Mouse (Mus musculus) left cerebral cortex, postnatal 4 days (tissue): ENCODE results near the gene Spock1. TPM values are rescaled to one million over a fixed set of nuclear protein-coding genes. Genes with fewer than 3 reads are reported as not detected.

Source experiments
- DNase-seq: peaks from one replicate; pipeline ENCODE4 v3.0.0-alpha.2; 2022
- intact Hi-C: fragments of 180-260 bp; cut with DNase I; formaldehyde crosslinking; loops from one replicate; pipeline ENCODE4 v1.15.1; 2025
- total RNA-seq, 2 experiments: library from RNA; stranded (reverse); gene quantifications; 2 replicates each; pipeline ENCODE4 v1.2.3; 2021

Spock1 gene
- total RNA-seq, 2 experiments from 2014 or later = 197 to 198 TPM

DNA sequence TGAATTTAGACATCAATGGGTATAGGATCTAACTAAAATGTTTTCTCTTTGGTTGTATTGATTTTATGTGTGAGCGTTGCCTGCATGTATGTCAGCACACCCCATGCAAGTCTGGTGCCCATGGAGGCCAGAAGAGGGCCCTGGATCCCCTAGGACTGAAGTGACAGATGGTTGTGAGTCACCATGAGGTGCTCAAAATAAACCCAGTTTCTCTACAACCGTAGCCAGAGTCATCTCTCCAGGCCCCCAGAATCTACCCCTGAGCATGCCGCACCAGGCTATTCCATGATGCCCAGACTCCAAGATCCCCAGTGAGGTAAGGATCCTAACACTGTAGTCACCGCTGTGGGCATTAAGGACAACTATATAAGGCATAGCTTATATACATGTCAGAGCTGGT is 474.3 kb downstream of the Spock1 start:
- DNase-seq = no peak
- intact Hi-C loops = no loop called here

DNA sequence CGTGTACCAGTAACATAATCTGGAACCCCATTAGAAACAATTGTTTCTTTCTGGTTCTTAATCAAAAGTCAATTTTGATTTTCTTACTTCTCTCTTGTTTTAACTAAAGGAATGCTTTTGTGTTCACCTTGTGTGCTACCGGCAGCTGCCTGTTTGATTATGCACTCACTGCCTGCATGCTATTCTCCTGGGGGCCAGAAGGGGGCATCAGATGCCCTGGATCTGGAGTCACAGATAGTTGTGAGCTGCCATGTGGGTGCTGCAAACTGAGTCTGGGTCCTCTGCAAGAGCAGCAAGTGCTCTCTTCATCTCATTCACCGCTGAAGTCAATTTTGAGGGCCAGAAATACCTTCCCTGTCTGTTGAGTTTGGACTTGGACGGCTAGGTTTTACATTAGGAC is 476.3 kb downstream of the Spock1 start:
- DNase-seq = no peak
- intact Hi-C loops = no loop called here

- no peak for DNase-seq
- intact Hi-C loops = no loop called here
Observed at GRCm38 (mm10) chr13:57428840-57429239, 479.3 kb downstream of the Spock1 start.

DNA sequence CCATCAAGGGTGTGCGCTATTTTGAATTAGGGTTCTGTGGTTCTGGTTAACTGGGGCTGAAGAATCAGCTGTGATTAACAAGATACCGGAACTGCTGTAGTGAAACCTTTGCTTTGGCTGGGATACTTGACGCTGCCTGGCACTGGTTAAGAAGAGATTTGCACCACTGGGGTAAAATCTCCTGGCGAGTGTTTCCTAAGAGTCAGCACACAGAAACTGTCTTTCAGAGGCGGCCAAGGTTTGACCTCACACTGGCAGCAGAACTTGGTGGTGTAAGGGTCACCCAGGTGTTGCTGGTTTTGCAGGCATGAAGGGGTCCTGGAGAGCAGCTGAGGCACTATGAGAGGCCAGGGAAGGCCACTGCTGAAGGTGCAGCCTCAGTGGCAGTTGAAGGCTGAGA is 489.4 kb downstream of the Spock1 start:
- intact Hi-C loops = no loop called here
- DNase-seq = no peak

- intact Hi-C loops = no loop called here
- no peak for DNase-seq
Observed at GRCm38 (mm10) chr13:57414716-57415115, 493.4 kb downstream of the Spock1 start.

GRCm38 (mm10) chr13:57407666-57408065 is 500.5 kb downstream of the Spock1 start:
- DNase-seq = no peak
- intact Hi-C loops = no loop called here

GRCm38 (mm10) chr13:57402386-57402785 is 505.7 kb downstream of the Spock1 start:
- DNase-seq = no peak
- intact Hi-C loops = no loop called here

- DNase-seq = no peak
- intact Hi-C loops = no loop called here
Observed at GRCm38 (mm10) chr13:57372141-57372700, 535.9 kb downstream of the Spock1 start.

Other genes with a start within 250 kb of the Spock1 start
- gene Klhl3, start 205.3 kb upstream of the Spock1 start, total RNA-seq = 10 to 100 TPM; 19.4 to 19.8 TPM
- gene Hnrnpa0, start 220.2 kb upstream of the Spock1 start, total RNA-seq = 100 to 1,000 TPM; 224 to 244 TPM
- gene Idnk, start 249.3 kb upstream of the Spock1 start, total RNA-seq = 10 to 100 TPM; 23.1 to 25.5 TPM